Mouse (Mus musculus): ENCODE results near the gene Gramd1b. TPM values are rescaled to one million over a fixed set of nuclear protein-coding genes. Genes with fewer than 3 reads are reported as not detected.

The Gramd1b gene
- total RNA-seq, 2 experiments from 2014 or later: 154 to 171 TPM

DNA sequence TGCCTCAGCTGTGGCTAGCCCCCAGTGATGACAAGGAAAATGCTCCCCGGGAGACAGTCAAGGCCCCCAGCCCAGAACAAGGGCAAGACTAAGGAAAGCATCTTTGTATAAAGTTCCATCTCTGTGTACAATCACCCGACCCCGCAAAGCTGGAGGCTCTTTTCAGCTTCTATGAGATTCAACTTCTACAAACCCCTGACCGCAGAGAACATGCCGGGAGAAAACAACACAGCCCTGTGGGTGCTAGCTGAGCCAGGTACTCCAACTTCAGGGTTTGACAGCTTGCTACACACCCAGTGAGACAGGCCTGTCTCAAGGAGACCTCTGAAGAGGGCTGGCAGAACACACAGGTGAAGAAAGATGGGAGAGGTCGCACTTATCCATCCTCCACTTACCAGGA is 155.7 kb downstream of the Gramd1b start:
- no peak for DNase-seq (ENCODE audit: low spot score in 2 of 2)

DNA sequence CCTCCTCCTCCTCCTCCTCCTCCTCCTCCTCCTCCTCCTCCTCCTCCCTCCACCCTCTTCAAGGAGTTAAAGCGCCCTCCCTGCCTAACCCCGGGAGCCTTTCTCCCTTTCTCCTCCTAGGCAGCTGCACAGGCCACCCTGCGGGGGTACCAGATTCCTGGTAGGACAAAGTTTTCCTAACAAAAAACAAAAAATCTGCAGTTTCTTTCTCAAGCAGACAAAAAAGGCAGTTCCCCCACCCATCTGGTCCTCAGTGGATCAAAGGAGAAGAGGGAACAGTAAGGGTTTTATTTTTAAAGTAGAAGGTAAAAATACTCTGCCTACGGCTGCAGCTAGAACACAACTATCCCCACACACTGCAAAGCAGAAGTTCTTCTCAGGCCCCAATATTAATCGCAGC is 156.2 kb downstream of the Gramd1b start:
- DNase-seq (ENCODE audit: low spot score in 2 of 2): peak in 1 of 2 experiments; percentile 45

DNA sequence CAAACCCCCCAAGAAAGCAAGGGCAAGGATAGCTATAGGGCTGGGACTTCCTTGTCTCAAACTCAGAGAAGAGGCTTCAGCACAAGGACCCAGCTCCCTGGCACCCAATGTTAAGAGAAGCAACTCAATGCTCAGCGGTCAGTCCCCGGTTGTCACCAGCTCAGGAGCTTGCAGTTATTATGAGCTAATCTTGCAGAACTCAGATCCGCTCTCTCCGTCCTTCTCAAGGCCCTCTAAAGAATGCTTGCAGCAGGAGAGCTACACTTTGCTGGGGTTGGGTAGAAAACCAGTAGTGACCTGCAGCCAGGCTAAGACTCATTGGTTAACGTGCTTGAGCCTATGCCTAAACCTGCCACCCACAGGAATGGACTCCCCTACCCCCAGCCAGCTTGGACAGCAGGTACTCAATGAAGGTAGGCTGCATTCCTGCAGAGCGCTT is 156.6 kb downstream of the Gramd1b start:
- DNase-seq (ENCODE audit: low spot score in 2 of 2): no peak

DNA sequence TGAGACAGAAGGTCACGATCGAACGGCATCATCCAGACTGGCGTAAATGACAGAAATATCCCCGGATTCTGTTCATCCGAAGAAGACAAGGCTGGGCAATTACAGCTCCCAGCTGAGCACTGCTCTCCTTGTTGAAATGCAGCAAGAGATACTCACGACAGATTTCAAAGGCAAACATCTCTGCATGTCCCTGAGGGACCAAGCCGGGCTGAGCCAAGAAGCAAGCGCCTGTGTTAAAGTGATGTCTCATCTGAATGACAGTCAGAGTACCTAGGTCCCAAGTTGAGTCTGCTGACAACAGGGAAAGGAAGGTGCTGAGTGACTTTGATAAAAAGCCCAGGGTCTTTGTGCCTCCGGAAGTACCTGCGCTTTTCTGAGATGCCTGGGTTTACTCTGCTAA is 157.1 kb downstream of the Gramd1b start:
- DNase-seq (ENCODE audit: low spot score in 2 of 2): no peak

DNA sequence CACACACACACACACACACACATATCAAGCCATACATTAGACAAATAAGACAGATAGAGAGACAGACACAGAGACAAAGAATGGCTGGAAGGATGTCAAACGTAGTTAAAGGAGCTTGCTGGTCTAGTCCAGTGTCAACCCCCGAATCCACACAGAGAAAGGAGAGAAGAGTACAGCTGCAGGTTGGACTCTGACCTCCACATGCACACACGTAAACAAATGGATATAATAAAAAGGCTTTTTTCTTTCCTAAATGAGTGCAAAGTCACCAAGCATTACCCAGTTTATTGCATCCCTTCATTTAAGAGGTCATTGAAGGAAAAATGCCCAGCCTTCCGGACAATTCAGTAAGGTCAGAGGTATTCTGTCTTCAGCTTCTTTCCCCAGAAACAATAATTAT is 161.0 kb downstream of the Gramd1b start:
- DNase-seq (ENCODE audit: low spot score in 2 of 2): no peak

DNA sequence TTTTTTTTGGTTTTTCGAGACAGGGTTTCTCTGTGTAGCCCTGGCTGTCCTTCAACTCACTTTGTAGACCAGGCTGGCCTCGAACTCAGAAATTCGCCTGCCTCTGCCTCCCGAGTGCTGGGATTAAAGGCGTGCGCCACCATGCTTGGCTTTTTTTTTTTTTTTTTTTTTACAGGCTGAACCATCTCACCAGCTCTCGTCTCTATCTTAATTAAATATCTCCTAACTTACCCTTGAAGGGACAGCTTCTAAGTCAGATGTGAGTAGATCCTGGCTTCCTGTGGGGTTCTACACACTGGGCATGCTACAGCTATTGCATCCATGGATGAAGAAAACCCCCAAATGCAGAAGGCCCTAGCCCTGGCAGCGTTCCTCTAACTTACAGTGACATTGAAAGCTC is 164.4 kb downstream of the Gramd1b start:
- no peak for DNase-seq (ENCODE audit: low spot score in 2 of 2)

DNA sequence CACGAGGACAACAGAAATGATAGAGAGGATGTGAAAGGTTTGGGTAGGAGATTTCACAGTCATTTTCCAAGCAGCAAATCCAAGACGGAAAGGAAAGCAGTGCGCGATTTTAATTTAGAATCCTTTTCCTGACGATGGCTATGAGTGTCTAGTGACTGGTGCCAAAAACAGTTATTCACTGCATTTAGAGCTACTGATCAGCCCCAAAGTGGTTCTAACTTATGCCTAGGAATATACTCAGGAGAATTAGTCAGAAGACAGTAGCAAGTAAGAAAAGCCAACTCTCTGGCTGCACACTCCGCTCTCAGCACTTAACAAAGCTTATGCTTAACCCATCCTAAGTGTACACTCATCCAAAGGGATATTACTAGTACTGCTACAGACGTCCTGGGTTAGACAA is 166.9 kb downstream of the Gramd1b start:
- DNase-seq (ENCODE audit: low spot score in 2 of 2): no peak

DNA sequence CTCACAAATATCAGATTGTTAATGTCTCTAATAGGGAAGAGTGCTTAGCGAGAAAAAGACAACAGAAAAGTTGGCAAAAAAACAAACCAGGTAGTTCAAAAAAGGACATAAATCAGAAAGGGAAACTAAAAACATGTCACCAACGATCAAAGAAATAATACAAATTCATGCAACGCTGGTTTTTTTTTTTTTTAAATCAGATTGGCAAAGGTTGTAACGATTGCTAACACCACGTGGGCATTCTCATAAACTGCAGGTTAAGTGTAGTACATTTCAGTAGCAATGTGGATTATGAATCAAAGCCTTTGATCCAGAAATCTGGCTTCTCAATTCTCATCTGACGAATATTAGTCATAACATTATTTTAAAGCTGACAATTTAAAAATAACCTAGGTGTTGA is 169.2 kb downstream of the Gramd1b start:
- no peak for DNase-seq (ENCODE audit: low spot score in 2 of 2)

DNA sequence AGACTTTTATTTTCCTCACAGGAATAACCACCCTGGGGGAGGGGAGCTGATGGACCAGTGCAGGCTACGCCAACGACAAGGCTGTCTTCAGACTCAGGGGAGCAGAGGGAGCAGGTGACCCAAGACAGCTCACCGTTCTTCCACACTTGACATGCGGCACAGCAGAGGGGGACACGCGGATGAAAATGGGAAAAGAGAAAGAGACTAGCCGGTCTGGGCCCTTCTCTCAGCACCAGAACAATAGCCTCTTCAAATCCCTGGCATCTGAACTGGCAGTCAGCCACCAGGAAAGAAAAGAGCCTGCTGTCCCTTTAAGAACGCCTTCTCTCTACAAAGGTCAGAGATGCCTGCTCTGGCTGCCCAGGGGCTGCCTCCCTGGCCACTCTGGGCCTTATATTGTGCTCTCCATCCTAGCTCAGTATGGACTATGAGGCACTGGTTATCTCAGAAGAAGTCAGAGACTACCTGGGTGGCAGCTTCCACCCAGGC is 172.7 kb downstream of the Gramd1b start:
- DNase-seq (ENCODE audit: low spot score in 2 of 2): peak in 1 of 2 experiments; percentile 48

DNA sequence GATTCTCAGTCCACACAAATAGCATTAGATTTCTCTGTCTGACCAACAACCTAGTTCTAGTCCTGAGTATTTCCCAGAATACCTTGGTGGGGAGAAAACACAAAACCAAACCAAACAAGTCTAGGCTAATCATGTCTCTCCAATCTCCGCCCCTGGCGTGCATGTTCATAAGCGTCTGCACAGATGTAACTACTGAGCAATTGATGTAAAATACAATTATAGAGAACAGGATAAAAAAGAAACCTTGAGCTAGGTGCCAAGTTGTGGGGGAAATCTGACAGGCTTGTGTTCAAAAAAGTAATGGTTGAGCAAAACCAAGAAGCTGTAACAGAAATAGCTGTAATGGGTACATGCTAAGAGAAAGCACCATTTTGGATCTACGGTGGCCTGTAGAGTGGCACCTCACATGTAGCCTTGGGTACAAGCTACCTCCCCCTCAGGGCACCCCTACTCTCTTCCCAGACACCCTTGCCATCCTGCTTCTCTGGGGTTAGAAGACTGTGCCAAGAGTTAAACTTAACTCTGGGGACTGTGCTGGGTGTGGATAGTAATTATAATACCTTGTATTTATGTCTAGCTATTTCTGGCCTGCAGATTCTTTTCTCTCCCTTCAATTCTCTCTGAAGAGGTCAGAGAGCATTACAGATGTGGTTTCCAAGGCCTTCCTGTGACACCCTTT is 174.3 kb downstream of the Gramd1b start:
- no peak for DNase-seq (ENCODE audit: low spot score in 2 of 2)

DNA sequence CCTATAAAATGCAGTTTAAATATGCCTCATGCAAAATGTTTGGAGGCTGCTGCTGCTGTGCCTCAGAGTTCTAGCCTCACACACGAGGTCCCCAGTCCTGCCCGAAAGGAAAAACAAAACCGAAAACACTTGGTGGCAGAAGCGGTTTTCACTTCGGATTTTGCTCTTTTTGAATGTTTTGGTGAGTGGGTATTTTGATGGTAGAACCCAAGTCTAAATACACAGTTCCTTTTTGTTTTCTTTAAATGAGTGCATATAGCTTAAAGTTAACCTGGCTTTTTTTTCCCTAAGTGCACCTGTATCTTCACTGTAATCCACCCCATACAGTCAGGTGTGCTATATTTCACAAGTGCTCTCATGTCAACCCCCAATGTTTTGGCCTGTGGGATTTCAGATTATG is 174.8 kb downstream of the Gramd1b start:
- DNase-seq (ENCODE audit: low spot score in 2 of 2): no peak

DNA sequence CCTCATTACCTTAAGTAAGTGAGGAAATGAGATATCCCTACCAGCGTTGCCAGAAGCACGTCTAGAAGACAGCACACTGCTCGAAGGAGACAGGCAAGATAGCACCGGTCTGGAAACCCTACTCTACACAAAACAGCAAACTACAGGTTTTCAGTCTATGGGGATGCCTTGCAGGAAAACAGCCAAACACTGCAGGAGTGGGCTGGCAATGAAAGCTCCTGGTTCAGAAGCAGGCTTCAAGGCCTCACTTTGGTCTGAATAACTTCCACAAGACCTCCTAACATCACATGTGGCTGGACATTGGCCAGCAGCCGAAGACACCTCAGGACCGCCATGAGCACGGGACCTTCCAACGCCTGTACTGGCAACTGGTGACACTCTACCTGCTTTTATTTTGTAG is 175.8 kb downstream of the Gramd1b start:
- DNase-seq (ENCODE audit: low spot score in 2 of 2): no peak

DNA sequence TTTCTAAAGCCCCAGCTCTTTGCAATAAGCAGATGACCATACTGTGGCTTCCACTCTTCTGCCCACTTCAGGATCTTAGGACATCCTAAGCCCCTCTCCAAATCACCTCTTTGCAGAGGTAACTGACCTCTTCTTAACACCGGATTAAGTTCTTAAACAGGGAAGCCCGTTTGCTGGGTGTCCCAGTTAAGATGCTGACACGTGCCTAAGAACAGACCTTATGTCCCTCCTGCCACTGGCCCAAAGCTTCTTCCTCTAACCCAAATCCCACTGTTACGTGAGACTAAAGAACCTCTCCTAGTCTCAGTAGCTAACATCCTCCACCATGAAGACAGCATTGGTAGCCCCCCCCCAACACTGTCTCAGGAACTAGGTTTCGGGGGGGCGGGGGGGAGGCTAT is 177.6 kb downstream of the Gramd1b start:
- DNase-seq (ENCODE audit: low spot score in 2 of 2): no peak

DNA sequence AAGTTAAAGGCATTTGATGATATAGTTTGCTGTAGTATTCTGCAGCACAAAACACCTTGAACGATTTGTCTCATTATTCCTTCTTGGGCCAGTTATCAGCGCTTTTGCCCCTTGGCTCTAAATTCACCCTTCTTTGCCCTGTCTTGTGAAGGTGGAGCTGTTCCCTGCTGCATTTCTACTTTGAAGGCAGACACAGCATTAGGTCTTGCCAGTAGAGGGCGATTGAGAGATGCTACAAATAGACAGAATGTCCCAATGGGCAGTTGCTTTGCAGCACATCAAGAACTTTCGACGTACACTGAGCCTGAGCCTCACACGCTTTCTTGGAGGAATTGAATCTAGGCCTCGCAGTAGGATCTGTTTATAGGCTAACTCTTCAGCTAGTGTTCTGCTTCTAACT is 180.5 kb downstream of the Gramd1b start:
- DNase-seq (ENCODE audit: low spot score in 2 of 2): peak in 1 of 2 experiments; percentile 69

DNA sequence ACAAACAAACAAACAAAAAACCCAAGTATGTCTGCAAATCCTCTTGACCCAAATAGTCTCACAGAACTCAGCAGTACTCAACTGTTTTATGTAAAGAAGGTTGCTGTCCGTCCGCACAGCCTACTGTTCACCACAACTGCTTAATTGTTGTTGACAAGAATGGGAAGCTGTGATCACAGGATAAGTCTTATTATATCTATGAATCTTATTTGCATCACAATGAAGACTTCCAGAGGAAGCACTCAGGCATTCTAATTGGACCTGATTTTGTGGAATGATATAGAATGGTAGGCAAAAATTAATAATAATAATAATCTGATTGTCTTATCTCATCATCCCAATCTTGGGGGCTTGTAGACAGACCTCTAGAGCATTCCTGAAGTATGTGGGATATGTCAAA is 181.1 kb downstream of the Gramd1b start:
- DNase-seq (ENCODE audit: low spot score in 2 of 2): no peak

DNA sequence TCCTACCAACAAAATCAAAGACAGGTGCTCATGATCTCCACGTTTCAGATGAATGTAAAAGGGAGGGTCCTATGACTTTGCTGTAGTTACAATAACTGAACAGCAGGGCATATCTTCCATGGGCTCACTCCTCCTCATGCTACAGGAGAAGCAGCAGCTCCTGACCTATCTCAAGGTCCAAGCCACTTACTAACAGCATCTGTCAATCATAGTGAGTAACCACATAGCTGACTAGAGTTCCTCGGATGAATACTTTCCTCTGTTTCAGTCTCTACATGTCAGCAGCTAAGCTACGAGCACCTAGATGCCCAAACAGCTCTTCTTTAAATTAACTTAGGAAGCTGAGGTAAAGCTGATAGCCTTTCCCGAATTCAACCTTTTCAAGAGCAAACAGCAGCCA is 181.6 kb downstream of the Gramd1b start:
- no peak for DNase-seq (ENCODE audit: low spot score in 2 of 2)

DNA sequence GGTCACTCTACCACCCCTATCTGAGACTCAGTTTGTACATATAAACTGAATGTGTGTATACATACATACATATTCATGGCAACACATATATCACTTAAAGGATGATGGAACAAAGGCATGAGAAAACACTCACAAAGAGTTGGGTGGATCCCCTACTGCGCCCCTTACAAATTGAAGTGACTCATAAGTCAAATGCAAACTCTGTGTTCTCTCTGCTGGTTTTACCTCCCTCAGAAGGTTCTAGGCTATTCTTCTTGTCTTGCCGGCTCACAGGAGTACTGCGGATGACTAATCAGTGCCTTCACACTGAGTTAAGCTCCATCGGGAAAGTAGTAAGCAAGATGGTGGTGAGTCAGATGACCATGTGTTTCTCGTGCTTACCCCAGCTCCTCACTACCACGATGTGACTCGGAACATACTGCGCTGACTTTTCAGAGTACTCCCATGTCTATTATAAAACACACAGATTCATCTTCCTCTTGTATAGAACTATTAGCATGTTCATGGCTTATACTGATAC is 182.4 kb downstream of the Gramd1b start:
- peak in 1 of 2 experiments; percentile 46 for DNase-seq (ENCODE audit: low spot score in 2 of 2)

DNA sequence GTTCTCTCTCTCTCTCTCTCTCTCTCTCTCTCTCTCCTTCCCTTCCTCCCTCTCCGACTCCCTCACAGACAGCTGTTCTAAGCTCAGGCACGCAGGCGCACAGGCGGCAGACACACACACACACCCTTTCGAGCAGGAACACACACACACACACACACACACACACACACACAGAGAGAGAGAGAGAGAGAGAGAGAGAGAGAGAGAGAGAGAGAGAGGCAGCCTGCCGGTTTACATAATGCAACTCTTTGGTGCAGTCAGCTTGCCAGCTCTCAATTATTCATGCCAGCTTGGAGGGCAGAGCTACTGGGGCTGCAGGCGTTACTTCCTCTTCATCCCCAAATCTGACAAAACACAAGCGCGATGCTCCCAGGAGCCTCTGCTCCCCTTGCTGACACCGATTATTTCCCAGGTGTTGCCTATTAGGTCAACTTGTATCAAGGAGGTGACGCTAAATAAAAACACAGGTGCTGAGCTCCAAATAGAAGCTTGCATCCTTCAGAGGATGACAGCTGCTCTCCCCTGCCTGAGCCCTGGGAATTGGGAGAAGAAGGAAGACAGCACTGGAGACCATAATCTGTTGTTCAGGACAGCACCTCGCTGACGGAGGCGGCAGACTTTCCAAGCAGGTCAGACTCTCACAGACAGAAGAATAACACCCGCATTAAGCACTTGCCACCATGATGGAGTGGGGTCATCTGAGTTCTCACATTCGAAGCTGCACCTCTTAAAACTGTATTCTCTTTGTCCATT is 184.8 kb downstream of the Gramd1b start:
- DNase-seq (ENCODE audit: low spot score in 2 of 2): peak; percentile 65 to 78

DNA sequence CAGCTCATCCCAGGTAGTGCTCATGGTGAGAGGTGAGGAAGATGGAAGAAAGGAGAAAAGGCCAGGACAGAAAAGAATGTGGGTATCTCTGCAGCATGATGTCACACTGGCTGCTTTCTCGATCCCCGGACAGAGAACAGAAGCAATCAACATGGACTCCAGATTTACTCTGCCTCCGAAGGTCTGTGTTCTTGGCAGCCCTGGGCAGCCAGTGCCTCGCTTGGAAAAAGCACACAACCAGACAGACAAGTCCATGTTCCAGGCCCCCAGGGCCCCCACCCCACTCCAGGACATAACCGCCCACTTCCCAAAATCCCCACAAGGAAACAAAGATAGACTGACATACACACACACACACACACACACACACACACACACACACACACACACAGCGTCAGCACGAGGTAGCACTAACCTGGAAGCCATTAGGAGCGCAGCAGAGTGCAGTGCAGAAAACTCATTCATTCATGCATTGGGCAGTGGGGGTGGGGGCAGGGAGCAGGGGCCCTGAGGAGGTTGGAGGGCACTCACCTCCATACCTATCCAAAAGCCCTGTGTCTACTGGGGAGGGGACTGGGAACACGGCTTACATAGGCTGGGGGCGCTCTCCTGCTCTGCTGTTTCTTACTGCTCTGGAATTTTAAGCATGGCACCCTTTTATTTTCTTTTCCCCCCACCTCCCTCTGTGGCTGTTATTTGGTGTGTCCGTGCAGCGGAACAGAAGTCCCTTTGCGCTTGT is 185.5 kb downstream of the Gramd1b start:
- no peak for DNase-seq (ENCODE audit: low spot score in 2 of 2)

DNA sequence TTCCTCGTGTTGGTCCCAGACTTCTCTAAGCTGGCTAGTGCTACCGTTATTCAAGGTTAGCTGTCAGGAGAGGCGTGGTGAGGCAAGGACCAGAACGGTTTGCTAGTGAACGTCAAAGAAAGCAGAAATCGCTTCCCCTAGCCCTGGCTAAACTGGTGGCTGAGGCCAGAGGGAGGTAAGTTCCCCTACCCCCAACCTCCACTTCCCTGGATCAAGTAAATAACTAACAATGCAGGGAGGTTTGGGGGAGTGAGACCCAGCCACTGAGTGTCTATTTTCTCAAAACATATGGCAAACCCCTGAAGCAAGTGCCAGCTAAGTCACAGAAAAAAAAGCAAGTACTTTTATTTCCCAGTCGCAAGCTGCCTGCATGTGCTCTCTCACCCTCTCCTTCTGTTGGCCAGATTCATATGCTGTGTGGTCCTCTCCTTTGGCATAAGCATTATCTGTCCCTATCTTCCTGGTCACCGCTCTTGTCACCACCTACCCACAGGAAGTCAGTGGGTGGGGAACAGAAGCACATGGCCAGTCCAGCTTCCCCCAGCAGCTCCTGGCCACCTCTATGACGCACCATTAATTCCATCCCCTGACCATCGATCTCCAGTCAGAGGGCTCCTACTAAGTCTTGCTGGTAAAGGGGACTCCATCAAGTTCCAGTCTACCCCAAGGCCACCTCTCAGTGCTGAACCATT is 186.2 kb downstream of the Gramd1b start:
- DNase-seq (ENCODE audit: low spot score in 2 of 2): peak in 1 of 2 experiments; percentile 53

DNA sequence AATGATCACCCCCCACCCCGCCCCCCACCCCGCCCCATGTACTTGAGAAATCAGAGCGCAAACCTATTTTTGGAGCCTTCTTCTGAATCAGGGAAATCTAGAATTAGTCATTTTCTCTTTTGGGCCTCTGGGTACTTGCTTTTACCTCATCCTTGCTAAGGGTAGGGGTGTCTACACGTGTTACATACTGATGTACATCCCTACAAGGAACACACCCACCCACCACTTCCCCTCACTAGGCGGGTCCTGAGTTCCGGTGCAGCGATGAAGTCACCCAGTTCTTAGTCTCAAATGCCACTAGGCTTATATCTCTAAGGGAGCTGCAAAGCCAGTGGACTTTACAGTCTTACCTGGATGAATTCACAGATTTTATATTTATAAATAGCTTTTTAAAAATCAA is 187.4 kb downstream of the Gramd1b start:
- peak in 1 of 2 experiments; percentile 62 for DNase-seq (ENCODE audit: low spot score in 2 of 2)
